Mouse (Mus musculus): ENCODE results near the gene Cdh1. TPM values are rescaled to one million over a fixed set of nuclear protein-coding genes. Genes with fewer than 3 reads are reported as not detected.
"Not testable (repeated sequence)": the region's sequence is repeated elsewhere in the genome, so short reads cannot be mapped to it uniquely, and the experiment has no call there.

Cdh1 gene
- 19.0 and 23.2 TPM in 2 replicates for polyA plus RNA-seq (2015; fragmentation: Nextera tagmentation; extraction: Ambion mirVana)

GRCm38 (mm10) chr8:106603131-106603819 is at the start of gene Cdh1:
TSS of gene Cdh1 (plus strand) at chr8:106603351.
- Histone ChIP-seq H3K4me1 (replicated peaks) (peaks cover 12% of the 10 kb centered on the region; the same call in 1 of the 2 replicates), H3K36me3 (replicated peaks) (no peaks in the 10 kb centered on the region), H3K4me3 (replicated peaks) (peak within 1 kb of the TSS; percentile 57), H3K4me2 (peak within 1 kb of the TSS; percentile 53), H3K9ac (peak within 1 kb of the TSS; percentile 35; the same call in 1 of the 2 replicates), H3K27me3 (peaks cover 66% of the 10 kb centered on the region), H3K9me3 (replicated peaks) (no peaks in the 10 kb centered on the region), H3K27ac (replicated peaks) (no peak within 1 kb of the TSS)
- WGBS (ENCODE audit: insufficient replicate concordance) = 1% methylated on average over 53 of the region's 53 CpGs
- peak; percentile 39 for ATAC-seq (ENCODE audit: insufficient read depth)

DNA sequence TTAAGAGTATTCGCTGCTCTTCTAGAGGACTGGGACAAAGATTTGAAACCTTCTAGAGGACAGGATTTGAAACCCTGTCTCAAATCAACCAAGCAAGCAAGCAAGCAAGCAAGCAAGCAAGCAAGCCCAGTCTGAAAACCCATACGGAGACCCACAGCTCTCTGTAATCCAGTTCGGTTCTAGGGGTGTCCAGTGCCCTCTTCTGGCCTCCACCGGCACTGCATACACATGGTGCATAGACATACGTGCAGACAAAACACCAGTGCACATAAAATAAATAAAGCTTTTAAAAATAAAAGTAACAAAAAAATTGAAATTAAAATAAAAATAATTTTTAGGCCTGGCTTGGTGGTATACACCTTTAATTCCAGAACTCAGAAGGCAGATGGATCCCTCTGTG is 49.1 kb upstream of the Cdh1 start:
- Histone ChIP-seq H3K27ac (replicated peaks) (no peak overlapping the region), H3K27me3 (no peaks in the 10 kb centered on the region), H3K4me2 (no peak overlapping the region), H3K4me3 (replicated peaks) (no peak overlapping the region), H3K36me3 (replicated peaks) (no peaks in the 10 kb centered on the region), H3K9ac (no peak overlapping the region), H3K9me3 (replicated peaks) (no peaks in the 10 kb centered on the region), H3K4me1 (replicated peaks) (no peaks in the 10 kb centered on the region)
- WGBS (ENCODE audit: insufficient replicate concordance) = 85% methylated on average over 5 of the region's 5 CpGs
- no peak for ATAC-seq (ENCODE audit: insufficient read depth)

GRCm38 (mm10) chr8:106556068-106556645 is 47.0 kb upstream of the Cdh1 start:
- no peak overlapping the region for H3K27ac ChIP-seq (replicated peaks)
- H3K4me1 ChIP-seq (replicated peaks) = 0 out of 2 replicates have a peak, but pooled peaks cover 9% of the 10 kb centered on the region
- H3K27me3 ChIP-seq = no peaks in the 10 kb centered on the region
- no peak overlapping the region for H3K4me2 ChIP-seq
- H3K36me3 ChIP-seq (replicated peaks) = no peaks in the 10 kb centered on the region
- 9% methylated on average over 6 of the region's 7 CpGs for WGBS (ENCODE audit: insufficient replicate concordance)
- H3K9me3 ChIP-seq (replicated peaks) = no peaks in the 10 kb centered on the region
- no peak overlapping the region for H3K9ac ChIP-seq
- H3K4me3 ChIP-seq (replicated peaks) = no peak overlapping the region
- no peak for ATAC-seq (ENCODE audit: insufficient read depth)

- H3K27ac ChIP-seq (replicated peaks) = no peak overlapping the region
- H3K4me1 ChIP-seq (replicated peaks) = 0 out of 2 replicates have a peak, but pooled peaks cover 10% of the 10 kb centered on the region
- no peak overlapping the region for H3K4me3 ChIP-seq (replicated peaks)
- H3K4me2 ChIP-seq = no peak overlapping the region
- ATAC-seq (ENCODE audit: insufficient read depth) = no peak
- no peaks in the 10 kb centered on the region for H3K9me3 ChIP-seq (replicated peaks)
- 36% methylated on average over 9 of the region's 9 CpGs for WGBS (ENCODE audit: insufficient replicate concordance)
- H3K27me3 ChIP-seq = no peaks in the 10 kb centered on the region
- no peak overlapping the region for H3K9ac ChIP-seq
- H3K36me3 ChIP-seq (replicated peaks) = no peaks in the 10 kb centered on the region
Measured at GRCm38 (mm10) chr8:106559844-106560243, 43.3 kb upstream of the Cdh1 start.

- no peaks in the 10 kb centered on the region for H3K27me3 ChIP-seq
- 19% methylated on average over 21 of the region's 21 CpGs for WGBS (ENCODE audit: insufficient replicate concordance)
Measured at GRCm38 (mm10) chr8:106561097-106561865, 41.9 kb upstream of the Cdh1 start.

GRCm38 (mm10) chr8:106563691-106564182 is 39.4 kb upstream of the Cdh1 start:
- Histone ChIP-seq H3K36me3 (replicated peaks) (no peaks in the 10 kb centered on the region), H3K9ac (no peak overlapping the region), H3K9me3 (replicated peaks) (no peaks in the 10 kb centered on the region), H3K4me1 (replicated peaks) (0 out of 2 replicates have a peak, but pooled peaks cover 10% of the 10 kb centered on the region), H3K27ac (replicated peaks) (no peak overlapping the region), H3K4me3 (replicated peaks) (no peak overlapping the region), H3K27me3 (no peaks in the 10 kb centered on the region), H3K4me2 (no peak overlapping the region)
- 62% methylated on average over 3 of the region's 3 CpGs for WGBS (ENCODE audit: insufficient replicate concordance)
- no peak for ATAC-seq (ENCODE audit: insufficient read depth)

More at GRCm38 (mm10) chr8:106561097-106561865, 41.9 kb upstream of the Cdh1 start:
- Histone ChIP-seq H3K36me3 (replicated peaks) (no peaks in the 10 kb centered on the region), H3K27ac (replicated peaks) (no peak overlapping the region), H3K4me3 (replicated peaks) (no peak overlapping the region), H3K9me3 (replicated peaks) (no peaks in the 10 kb centered on the region), H3K4me1 (replicated peaks) (0 out of 2 replicates have a peak, but pooled peaks cover 10% of the 10 kb centered on the region), H3K9ac (no peak overlapping the region), H3K4me2 (no peak overlapping the region)
- 0 out of 2 replicates have a peak, but pooled peaks have one; percentile 31 for ATAC-seq (ENCODE audit: insufficient read depth)

DNA sequence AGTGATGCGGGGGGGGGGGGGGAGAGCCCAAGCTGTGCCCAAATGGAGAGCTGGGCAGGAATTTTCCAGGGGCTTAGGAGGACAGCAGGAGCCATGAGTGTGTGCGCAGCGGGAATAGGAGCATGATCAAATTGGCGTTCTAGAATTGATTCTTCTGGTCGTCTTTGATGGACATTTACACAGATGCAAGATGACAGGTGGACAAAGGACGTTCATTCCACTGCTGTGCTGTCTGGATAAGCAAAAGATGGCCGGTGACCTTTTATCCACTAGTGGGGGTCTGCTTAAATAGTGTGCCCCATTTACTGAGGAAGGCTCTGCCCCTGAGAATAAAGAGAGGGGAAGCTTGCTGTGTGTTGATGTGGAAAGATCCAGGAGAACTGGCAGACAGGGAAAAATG is 34.1 kb upstream of the Cdh1 start:
- Histone ChIP-seq H3K9ac (no peak overlapping the region), H3K36me3 (replicated peaks) (no peaks in the 10 kb centered on the region), H3K9me3 (replicated peaks) (no peaks in the 10 kb centered on the region), H3K27ac (replicated peaks) (no peak overlapping the region), H3K27me3 (no peaks in the 10 kb centered on the region), H3K4me1 (replicated peaks) (0 out of 2 replicates have a peak, but pooled peaks cover 11% of the 10 kb centered on the region), H3K4me2 (no peak overlapping the region), H3K4me3 (replicated peaks) (no peak overlapping the region)
- WGBS (ENCODE audit: insufficient replicate concordance) = 63% methylated on average over 7 of the region's 7 CpGs
- ATAC-seq (ENCODE audit: insufficient read depth) = no peak

GRCm38 (mm10) chr8:106570386-106570785 is 32.8 kb upstream of the Cdh1 start:
- H3K27ac ChIP-seq (replicated peaks) = no peak overlapping the region
- H3K4me3 ChIP-seq (replicated peaks) = no peak overlapping the region
- H3K4me2 ChIP-seq = no peak overlapping the region
- no peaks in the 10 kb centered on the region for H3K27me3 ChIP-seq
- 51% methylated on average over 4 of the region's 4 CpGs for WGBS (ENCODE audit: insufficient replicate concordance)
- H3K4me1 ChIP-seq (replicated peaks) = 0 out of 2 replicates have a peak, but pooled peaks cover 11% of the 10 kb centered on the region
- no peaks in the 10 kb centered on the region for H3K9me3 ChIP-seq (replicated peaks)
- no peaks in the 10 kb centered on the region for H3K36me3 ChIP-seq (replicated peaks)
- no peak overlapping the region for H3K9ac ChIP-seq
- ATAC-seq (ENCODE audit: insufficient read depth) = no peak

GRCm38 (mm10) chr8:106571551-106572172 is 31.5 kb upstream of the Cdh1 start:
- H3K9ac ChIP-seq = no peak overlapping the region
- H3K4me2 ChIP-seq = no peak overlapping the region
- H3K27ac ChIP-seq (replicated peaks) = no peak overlapping the region
- no peak for ATAC-seq (ENCODE audit: insufficient read depth)
- whole genome bisulfite sequencing (ENCODE audit: insufficient replicate concordance) = 57% methylated on average over 5 of the region's 5 CpGs
- no peaks in the 10 kb centered on the region for H3K36me3 ChIP-seq (replicated peaks)
- H3K4me3 ChIP-seq (replicated peaks) = no peak overlapping the region
- H3K4me1 ChIP-seq (replicated peaks) = 0 out of 2 replicates have a peak, but pooled peaks cover 13% of the 10 kb centered on the region
- H3K9me3 ChIP-seq (replicated peaks) = no peaks in the 10 kb centered on the region
- no peaks in the 10 kb centered on the region for H3K27me3 ChIP-seq

DNA sequence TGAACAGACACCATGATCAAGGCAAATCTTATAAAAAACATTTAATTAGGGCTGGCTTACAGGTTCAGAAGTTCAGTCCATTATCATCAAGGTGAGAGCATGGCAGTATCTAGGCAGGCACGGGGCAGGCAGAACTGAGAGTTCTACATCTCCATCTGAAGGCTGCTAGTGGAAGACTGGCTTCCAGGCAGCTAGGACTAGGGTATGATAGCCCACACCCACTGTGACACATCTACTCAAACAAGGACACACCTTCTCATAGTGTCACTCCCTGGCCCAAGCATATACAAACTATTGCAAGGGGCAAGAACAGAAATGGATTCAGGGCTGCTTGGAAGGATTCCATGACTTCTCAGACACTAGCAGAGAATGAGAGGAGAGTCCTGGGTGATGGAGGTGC is 31.0 kb upstream of the Cdh1 start:
- not testable (repeated sequence) for H3K4me2 ChIP-seq; ATAC-seq (ENCODE audit: insufficient read depth); H3K4me3 ChIP-seq (replicated peaks); H3K27me3 ChIP-seq; H3K9me3 ChIP-seq (replicated peaks); H3K36me3 ChIP-seq (replicated peaks); H3K9ac ChIP-seq; H3K27ac ChIP-seq (replicated peaks)
- 59% methylated on average over 1 of the region's 1 CpGs for WGBS (ENCODE audit: insufficient replicate concordance)
- H3K4me1 ChIP-seq (replicated peaks) = peaks cover 18% of the 10 kb centered on the region; the same call in 1 of the 2 replicates
